Mouse (Mus musculus) midbrain, embryonic 11.5 days (tissue): ENCODE results near the gene Pinlyp. TPM values are rescaled to one million over a fixed set of nuclear protein-coding genes. Genes with fewer than 3 reads are reported as not detected.

ENCODE experiments used
- ATAC-seq: fragments of 200-750 bp; cut with Nextera tagmentation; 2 replicates; pipeline ENCODE4 v1.8.0; 2017; ENCODE audit warnings: moderate TSS enrichment, moderate library complexity; ENCODE audit not compliant: low FRiP score
- DNase-seq: peaks from one replicate; pipeline ENCODE4 v3.0.0; 2015; ENCODE audit warnings: low spot score; ENCODE audit errors: missing footprints
- H3K27ac ChIP-seq: fragments of 300-500 bp; sonication (generic); 2 replicates; pipeline ENCODE4 v1.5.1; 2014; ENCODE audit warnings: low read depth, low read length
- H3K27me3 ChIP-seq: fragments of 300-500 bp; sonication (generic); 2 replicates; pipeline ENCODE4 v1.6.1; 2014; ENCODE audit warnings: mild to moderate bottlenecking, low read length, moderate library complexity, mixed read lengths; ENCODE audit not compliant: control insufficient read depth, insufficient read depth
- H3K36me3 ChIP-seq: fragments of 300-500 bp; sonication (generic); 2 replicates; pipeline ENCODE4 v1.6.1; 2014; ENCODE audit warnings: mild to moderate bottlenecking, low read length, moderate library complexity, mixed read lengths; ENCODE audit not compliant: control insufficient read depth, insufficient read depth
- H3K4me1 ChIP-seq: fragments of 300-500 bp; sonication (generic); 2 replicates; pipeline ENCODE4 v1.6.1; 2014; ENCODE audit warnings: low read length; ENCODE audit not compliant: control insufficient read depth, insufficient read depth
- H3K4me2 ChIP-seq: fragments of 300-500 bp; sonication (generic); 2 replicates; pipeline ENCODE4 v1.6.1; 2014; ENCODE audit warnings: mild to moderate bottlenecking, moderate library complexity
- H3K4me3 ChIP-seq: fragments of 300-500 bp; sonication (generic); 2 replicates; pipeline ENCODE4 v1.5.1; 2014; ENCODE audit warnings: low read depth, low read length
- H3K9ac ChIP-seq: fragments of 300-500 bp; sonication (generic); 2 replicates; pipeline ENCODE4 v1.6.1; 2014; ENCODE audit warnings: low read length
- H3K9me3 ChIP-seq: fragments of 300-500 bp; sonication (generic); 2 replicates; pipeline ENCODE4 v1.6.1; 2016; ENCODE audit warnings: low read length; ENCODE audit not compliant: control insufficient read depth
- WGBS: fragments of 180-500 bp; shearing (Covaris S2); extraction: QIAGEN DNeasy Blood & Tissue Kit; methylation state at CpG from one replicate; pipeline ENCODE4 v1.1.7; 2014; 5-methylcytosine and 5-hydroxymethylcytosine counted together
- polyA plus RNA-seq: library from polyadenylated mRNA; unstranded; fragments of >200 nt; fragmentation: Nextera tagmentation; extraction: Ambion mirVana; gene quantifications from 2 replicates; pipeline ENCODE4 v1.2.1, GENCODE M21; 2014

The Pinlyp gene
- polyA plus RNA-seq, 1 experiment from 2014 or later, result not detected

- Histone ChIP-seq H3K4me1 (no peaks in the 10 kb centered on the region; the same call in 1 of the 2 replicates), H3K9ac (peak within 1 kb of the TSS; percentile 51), H3K36me3 (no peaks in the 10 kb centered on the region), H3K9me3 (no peaks in the 10 kb centered on the region), H3K4me3 (peak within 1 kb of the TSS; percentile 30), H3K27me3 (peaks cover 26% of the 10 kb centered on the region), H3K27ac (no peak within 1 kb of the TSS), H3K4me2 (peak within 1 kb of the TSS; percentile 51)
- WGBS, result 7% methylated on average over 30 of the region's 30 CpGs
- peak; percentile 61 for ATAC-seq
- peak; percentile 96 for DNase-seq
Observed at GRCm38 (mm10) chr7:24587330-24588105, 41.6 kb upstream of the Pinlyp start, which contains the start of the genes Ethe1 and Zfp575. Ethe1 (plus strand) TSS chr7:24587543. Zfp575 (minus strand) TSS chr7:24587641.

- peak overlapping the region; percentile 51 for H3K4me2 ChIP-seq
- whole genome bisulfite sequencing, result 10% methylated on average over 8 of the region's 8 CpGs
- H3K9me3 ChIP-seq, result no peaks in the 10 kb centered on the region
- no peak overlapping the region; the same call in 1 of the 2 replicates for H3K9ac ChIP-seq
- peaks cover 26% of the 10 kb centered on the region for H3K27me3 ChIP-seq
- DNase-seq (no peak), ATAC-seq (peak; percentile 58)
- H3K36me3 ChIP-seq, result no peaks in the 10 kb centered on the region
- H3K4me3 ChIP-seq, result peak overlapping the region; percentile 30; the same call in 1 of the 2 replicates
- H3K27ac ChIP-seq, result no peak overlapping the region
- no peaks in the 10 kb centered on the region; the same call in 1 of the 2 replicates for H3K4me1 ChIP-seq
Observed at GRCm38 (mm10) chr7:24586828-24587227, 40.9 kb upstream of the Pinlyp start.

- Histone ChIP-seq H3K27me3 (peaks cover 26% of the 10 kb centered on the region), H3K9ac (no peak overlapping the region), H3K4me3 (no peak overlapping the region), H3K9me3 (no peaks in the 10 kb centered on the region), H3K4me1 (no peaks in the 10 kb centered on the region; the same call in 1 of the 2 replicates), H3K4me2 (no peak overlapping the region), H3K36me3 (no peaks in the 10 kb centered on the region), H3K27ac (no peak overlapping the region)
- WGBS, result 44% methylated on average over 16 of the region's 16 CpGs
- DNase-seq, result no peak
- peak; percentile 31; the same call in 1 of the 2 replicates for ATAC-seq
Observed at GRCm38 (mm10) chr7:24585995-24586394, 40.1 kb upstream of the Pinlyp start.

- ATAC-seq, result no peak
- no peak for DNase-seq
- H3K4me3 ChIP-seq, result no peak overlapping the region
- no peak overlapping the region for H3K4me2 ChIP-seq
- no peaks in the 10 kb centered on the region for H3K9me3 ChIP-seq
- no peak overlapping the region for H3K9ac ChIP-seq
- H3K36me3 ChIP-seq, result no peaks in the 10 kb centered on the region
- H3K4me1 ChIP-seq, result no peaks in the 10 kb centered on the region; the same call in 1 of the 2 replicates
- H3K27ac ChIP-seq, result no peak overlapping the region
- peaks cover 26% of the 10 kb centered on the region for H3K27me3 ChIP-seq
- 88% methylated on average over 6 of the region's 6 CpGs for WGBS
Observed at GRCm38 (mm10) chr7:24584876-24585275, 39.0 kb upstream of the Pinlyp start.

- Histone ChIP-seq H3K27ac (no peak overlapping the region), H3K27me3 (no peaks in the 10 kb centered on the region), H3K4me2 (no peak overlapping the region), H3K9ac (no peak overlapping the region), H3K36me3 (no peaks in the 10 kb centered on the region), H3K9me3 (no peaks in the 10 kb centered on the region), H3K4me3 (no peak overlapping the region), H3K4me1 (no peaks in the 10 kb centered on the region)
- 92% methylated on average over 10 of the region's 10 CpGs for WGBS
- no peak for ATAC-seq
- no peak for DNase-seq
Observed at GRCm38 (mm10) chr7:24577811-24578210, 31.9 kb upstream of the Pinlyp start.

GRCm38 (mm10) chr7:24574224-24574796, 28.4 kb upstream of the Pinlyp start:
- H3K9me3 ChIP-seq, result no peaks in the 10 kb centered on the region
- H3K27me3 ChIP-seq, result no peaks in the 10 kb centered on the region
- no peak overlapping the region for H3K4me2 ChIP-seq
- WGBS, result 71% methylated on average over 12 of the region's 12 CpGs
- no peak overlapping the region for H3K4me3 ChIP-seq
- no peak for DNase-seq
- H3K4me1 ChIP-seq, result no peaks in the 10 kb centered on the region
- no peak overlapping the region for H3K9ac ChIP-seq
- ATAC-seq, result no peak
- peaks cover 10% of the 10 kb centered on the region; the same call in 1 of the 2 replicates for H3K36me3 ChIP-seq
- no peak overlapping the region for H3K27ac ChIP-seq

GRCm38 (mm10) chr7:24572455-24572854, 26.5 kb upstream of the Pinlyp start:
- no peak overlapping the region for H3K9ac ChIP-seq
- DNase-seq (peak; percentile 86), ATAC-seq (peak; percentile 14; the same call in 1 of the 2 replicates)
- whole genome bisulfite sequencing, result 58% methylated on average over 5 of the region's 5 CpGs
- no peak overlapping the region for H3K27ac ChIP-seq
- H3K9me3 ChIP-seq, result no peaks in the 10 kb centered on the region
- H3K4me3 ChIP-seq, result no peak overlapping the region
- H3K4me2 ChIP-seq, result no peak overlapping the region
- H3K27me3 ChIP-seq, result no peaks in the 10 kb centered on the region
- H3K4me1 ChIP-seq, result no peaks in the 10 kb centered on the region
- H3K36me3 ChIP-seq, result peaks cover 10% of the 10 kb centered on the region; the same call in 1 of the 2 replicates

- H3K27ac ChIP-seq, result no peak overlapping the region
- ATAC-seq (no peak), DNase-seq (no peak)
- WGBS, result 86% methylated on average over 4 of the region's 4 CpGs
- peaks cover 17% of the 10 kb centered on the region for H3K36me3 ChIP-seq
- no peak overlapping the region for H3K4me2 ChIP-seq
- no peak overlapping the region for H3K9ac ChIP-seq
- H3K27me3 ChIP-seq, result no peaks in the 10 kb centered on the region
- H3K9me3 ChIP-seq, result no peaks in the 10 kb centered on the region
- H3K4me3 ChIP-seq, result no peak overlapping the region
- H3K4me1 ChIP-seq, result no peaks in the 10 kb centered on the region
Observed at GRCm38 (mm10) chr7:24571071-24571470, 25.2 kb upstream of the Pinlyp start.

- H3K27ac ChIP-seq, result no peak overlapping the region
- no peaks in the 10 kb centered on the region for H3K27me3 ChIP-seq
- H3K4me1 ChIP-seq, result no peaks in the 10 kb centered on the region
- no peak overlapping the region for H3K9ac ChIP-seq
- H3K9me3 ChIP-seq, result no peaks in the 10 kb centered on the region
- WGBS, result 93% methylated on average over 4 of the region's 4 CpGs
- H3K4me3 ChIP-seq, result no peak overlapping the region
- H3K36me3 ChIP-seq, result peaks cover 17% of the 10 kb centered on the region
- no peak for ATAC-seq
- H3K4me2 ChIP-seq, result no peak overlapping the region
- no peak for DNase-seq
Observed at GRCm38 (mm10) chr7:24568512-24568911, 22.6 kb upstream of the Pinlyp start.
